Mouse (Mus musculus) lung, postnatal 0 days (tissue): ENCODE data around the gene Tmem251. TPM values are rescaled to one million over a fixed set of nuclear protein-coding genes. Genes with fewer than 3 reads are reported as not detected.

Experiments used
- ATAC-seq: fragments of 200-750 bp; cut with Nextera tagmentation; 2 replicates; pipeline ENCODE4 v1.8.0; 2017; ENCODE audit warnings: moderate library complexity
- DNase-seq: peaks from one replicate; pipeline ENCODE4 v3.0.0-alpha.2; 2016; ENCODE audit warnings: low spot score
- H3K27ac ChIP-seq: fragments of 300-500 bp; sonication (generic); 2 replicates; pipeline ENCODE4 v1.5.1; 2014; ENCODE audit warnings: antibody characterized with exemption, mild to moderate bottlenecking, low read length, mixed read lengths
- H3K27me3 ChIP-seq: fragments of 300-500 bp; sonication (generic); replicated peaks from 2 replicates; pipeline ENCODE4 v1.6.1; 2014; ENCODE audit warnings: low read length, mixed read lengths; ENCODE audit not compliant: insufficient read depth
- H3K36me3 ChIP-seq: fragments of 300-500 bp; sonication (generic); 2 replicates; pipeline ENCODE4 v1.6.1; 2014; ENCODE audit warnings: low read length, mixed read lengths; ENCODE audit not compliant: insufficient read depth
- H3K4me1 ChIP-seq: fragments of 300-500 bp; sonication (generic); 2 replicates; pipeline ENCODE4 v1.6.1; 2014; ENCODE audit warnings: antibody characterized with exemption, low read depth, low read length, mixed read lengths; ENCODE audit not compliant: insufficient read depth
- H3K4me2 ChIP-seq: fragments of 300-500 bp; sonication (generic); replicated peaks from 2 replicates; pipeline ENCODE4 v1.6.1; 2014; ENCODE audit warnings: low read depth, mild to moderate bottlenecking, low read length, moderate library complexity, mixed read lengths
- H3K4me3 ChIP-seq: fragments of 300-500 bp; sonication (generic); 2 replicates; pipeline ENCODE4 v1.5.1; 2014; ENCODE audit warnings: low read depth, low read length
- H3K9ac ChIP-seq: fragments of 300-500 bp; sonication (generic); replicated peaks from 2 replicates; pipeline ENCODE4 v1.6.1; 2014; ENCODE audit warnings: low read depth, mild to moderate bottlenecking
- H3K9me3 ChIP-seq: fragments of 300-500 bp; sonication (generic); 2 replicates; pipeline ENCODE4 v1.6.1; 2016; ENCODE audit warnings: low read length, mixed read lengths
- CTCF ChIP-seq: IDR thresholded peaks from 2 replicates; pipeline ENCODE4 v1.5.1; 2016; ENCODE audit warnings: antibody characterized with exemption, mild to moderate bottlenecking
- EP300 ChIP-seq: IDR thresholded peaks from 2 replicates; pipeline ENCODE4 v1.6.1; 2016; ENCODE audit warnings: antibody characterized with exemption, mild to moderate bottlenecking, control low read depth
- WGBS: fragments of 180-500 bp; shearing (Covaris S2); extraction: QIAGEN DNeasy Blood & Tissue Kit; methylation state at CpG from one replicate; pipeline ENCODE4 v1.1.7; 2014; 5-methylcytosine and 5-hydroxymethylcytosine counted together
- polyA plus RNA-seq: library from polyadenylated mRNA; unstranded; fragments of >200 nt; fragmentation: Nextera tagmentation; extraction: Ambion mirVana; gene quantifications from 2 replicates; pipeline ENCODE4 v1.2.1, GENCODE M21; 2015

Gene Tmem251
- polyA plus RNA-seq, 1 experiment from 2014 or later, result 12.5 TPM

DNA sequence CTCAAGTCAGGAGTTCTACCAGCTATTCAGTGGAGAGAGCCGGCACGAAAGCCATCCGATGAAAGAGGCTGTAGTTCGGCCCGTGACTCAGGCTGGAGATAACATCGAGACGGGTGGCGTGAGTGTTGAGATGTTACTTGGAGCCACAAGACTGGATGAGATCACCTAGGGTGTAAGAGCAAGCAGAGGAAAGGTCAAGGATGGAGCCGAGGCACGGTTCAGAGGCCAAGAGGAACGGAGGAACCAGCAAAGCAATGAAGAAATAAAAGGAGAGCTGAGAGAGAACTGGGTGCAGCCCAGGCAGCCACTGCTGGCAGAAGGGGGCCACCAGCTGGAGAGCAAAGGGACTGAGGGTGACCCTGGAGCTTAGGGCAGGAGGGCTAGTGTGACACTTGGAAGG lies 35.3 kb upstream of the Tmem251 start:
- WGBS, result 62% methylated on average over 11 of the region's 11 CpGs
- Histone ChIP-seq H3K9me3 (no peaks in the 10 kb centered on the region), H3K27me3 (no peaks in the 10 kb centered on the region), H3K4me2 (no peak overlapping the region), H3K27ac (no peak overlapping the region), H3K36me3 (no peaks in the 10 kb centered on the region), H3K4me1 (peaks cover 15% of the 10 kb centered on the region; the same call in 1 of the 2 replicates), H3K9ac (no peak overlapping the region), H3K4me3 (no peak overlapping the region)
- TF ChIP-seq EP300, result no peak
- peak; percentile 56 for TF ChIP-seq CTCF
- DNase-seq (no peak), ATAC-seq (no peak)

- no peak overlapping the region for H3K9ac ChIP-seq
- H3K36me3 ChIP-seq, result no peaks in the 10 kb centered on the region
- no peak for TF ChIP-seq EP300
- TF ChIP-seq CTCF, result no peak
- H3K4me3 ChIP-seq, result no peak overlapping the region
- H3K4me1 ChIP-seq, result peaks cover 7% of the 10 kb centered on the region; the same call in 1 of the 2 replicates
- DNase-seq, result no peak
- 79% methylated on average over 5 of the region's 5 CpGs for WGBS
- no peaks in the 10 kb centered on the region for H3K9me3 ChIP-seq
- H3K27ac ChIP-seq, result no peak overlapping the region
- no peak overlapping the region for H3K4me2 ChIP-seq
- no peak for ATAC-seq
- no peaks in the 10 kb centered on the region for H3K27me3 ChIP-seq
Measured at GRCm38 (mm10) chr12:102709896-102710295, 33.7 kb upstream of the Tmem251 start.

DNA sequence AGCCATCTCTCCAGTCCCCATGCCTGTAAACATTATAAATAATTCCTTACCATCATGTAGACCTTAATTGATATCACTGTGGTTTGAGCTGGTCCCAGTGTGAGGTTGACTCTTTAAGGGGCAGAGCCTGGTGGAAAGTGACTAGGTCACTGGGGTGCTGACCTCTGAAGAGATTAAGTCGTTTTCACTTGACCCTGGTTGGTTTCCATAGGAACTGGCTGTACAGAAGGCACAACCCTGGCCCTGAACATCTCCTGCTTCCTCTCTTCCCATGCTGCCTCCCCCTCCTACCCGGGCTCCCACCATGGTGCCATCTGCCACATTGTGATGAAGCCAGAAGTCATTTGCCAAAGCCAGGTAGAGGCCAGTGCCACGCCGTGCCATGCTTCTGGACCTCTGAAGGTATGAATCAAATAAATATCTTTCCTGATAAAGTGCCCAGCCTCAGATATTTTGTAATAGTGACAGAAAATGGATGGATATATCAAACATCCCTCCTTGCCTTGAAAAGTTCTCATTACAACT lies 32.6 kb upstream of the Tmem251 start:
- H3K9me3 ChIP-seq, result no peaks in the 10 kb centered on the region
- no peaks in the 10 kb centered on the region for H3K36me3 ChIP-seq
- H3K4me2 ChIP-seq, result no peak overlapping the region
- no peaks in the 10 kb centered on the region for H3K27me3 ChIP-seq
- H3K4me1 ChIP-seq, result peaks cover 1% of the 10 kb centered on the region; the same call in 1 of the 2 replicates
- no peak for TF ChIP-seq CTCF
- TF ChIP-seq EP300, result no peak
- no peak overlapping the region for H3K4me3 ChIP-seq
- WGBS, result 74% methylated on average over 4 of the region's 4 CpGs
- no peak for DNase-seq
- no peak for ATAC-seq
- no peak overlapping the region for H3K27ac ChIP-seq
- no peak overlapping the region for H3K9ac ChIP-seq

DNA sequence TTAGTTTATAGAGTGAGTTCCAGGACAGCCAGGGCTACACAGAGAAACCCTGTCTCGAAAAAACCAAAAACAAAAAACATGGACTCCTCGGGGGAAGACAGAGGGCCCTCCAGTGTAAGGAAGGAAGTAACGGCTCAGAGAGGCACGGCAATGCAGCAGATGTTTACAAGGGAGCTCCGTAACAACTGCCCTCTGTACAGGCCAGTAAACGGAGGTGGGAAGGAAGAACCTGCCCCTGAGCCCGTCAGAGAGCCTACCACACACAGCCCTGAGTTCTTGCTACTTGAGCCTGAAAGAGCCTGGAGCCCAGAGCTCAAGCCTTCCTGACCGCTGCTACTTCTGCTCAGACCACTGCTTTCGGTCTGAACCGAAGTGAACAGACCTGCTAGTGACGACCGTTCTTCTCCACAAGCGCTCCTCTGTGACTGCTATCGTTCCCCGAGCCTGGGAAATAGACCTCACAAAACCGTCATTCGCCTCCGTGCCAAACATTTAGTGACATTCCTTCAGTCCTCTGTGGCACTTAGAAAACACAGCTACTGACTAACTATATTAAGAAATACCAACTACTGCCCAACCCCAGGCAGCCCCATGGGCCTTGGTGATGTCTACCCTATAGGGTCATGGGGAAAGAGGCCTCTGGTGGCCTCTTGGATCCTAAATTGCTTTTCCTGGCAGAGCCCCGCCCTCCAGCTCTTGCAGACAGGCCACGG lies 30.3 kb upstream of the Tmem251 start:
- Histone ChIP-seq H3K4me3 (no peak overlapping the region), H3K27ac (no peak overlapping the region), H3K27me3 (no peaks in the 10 kb centered on the region), H3K9ac (no peak overlapping the region), H3K9me3 (no peaks in the 10 kb centered on the region), H3K4me1 (no peaks in the 10 kb centered on the region), H3K4me2 (no peak overlapping the region), H3K36me3 (no peaks in the 10 kb centered on the region)
- WGBS, result 50% methylated on average over 20 of the region's 20 CpGs
- TF ChIP-seq CTCF (no peak), EP300 (no peak)
- ATAC-seq, result no peak
- DNase-seq, result no peak

GRCm38 (mm10) chr12:102714116-102714515 lies 29.4 kb upstream of the Tmem251 start:
- Histone ChIP-seq H3K27me3 (no peaks in the 10 kb centered on the region), H3K4me3 (no peak overlapping the region), H3K9ac (no peak overlapping the region), H3K4me2 (no peak overlapping the region), H3K36me3 (no peaks in the 10 kb centered on the region), H3K9me3 (no peaks in the 10 kb centered on the region), H3K27ac (no peak overlapping the region), H3K4me1 (no peaks in the 10 kb centered on the region)
- ATAC-seq, result no peak
- TF ChIP-seq EP300 (no peak), CTCF (no peak)
- WGBS, result 63% methylated on average over 2 of the region's 2 CpGs
- no peak for DNase-seq

DNA sequence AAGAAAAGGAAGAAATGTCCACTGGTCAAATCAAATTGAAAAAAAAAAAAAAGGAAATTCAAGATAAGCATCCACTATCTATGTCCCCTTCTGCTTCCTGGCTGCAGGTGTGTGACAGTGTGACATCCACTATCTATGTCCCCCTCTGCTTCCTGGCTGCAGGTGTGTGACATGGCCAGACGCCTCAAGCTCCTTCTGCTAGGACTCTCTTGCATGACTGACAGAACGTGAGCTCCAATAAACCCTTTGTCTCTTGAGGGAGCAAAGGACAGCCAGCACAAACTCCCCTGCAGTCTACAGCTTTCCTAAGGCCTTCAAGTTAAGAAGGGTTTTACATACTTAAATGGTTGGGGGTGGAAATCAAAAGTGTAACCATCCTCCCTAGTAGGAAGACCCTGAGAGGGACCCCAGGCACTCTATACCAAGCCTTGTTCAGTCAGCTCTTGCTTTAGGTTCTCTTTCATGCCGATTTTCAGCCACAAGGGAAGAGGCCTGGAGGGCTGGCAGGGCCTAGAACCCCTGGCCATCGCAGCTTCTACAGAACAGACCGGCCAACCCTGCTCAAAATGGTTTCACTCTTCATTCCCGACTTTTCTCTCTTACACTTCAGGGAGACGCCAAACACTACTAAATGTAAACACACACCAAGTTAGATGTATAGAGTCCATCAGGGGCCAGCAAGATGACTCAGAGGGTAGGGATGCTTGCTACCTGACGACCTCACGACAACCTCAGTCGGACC lies 28.7 kb upstream of the Tmem251 start:
- H3K9ac ChIP-seq, result no peak overlapping the region
- no peaks in the 10 kb centered on the region for H3K27me3 ChIP-seq
- no peaks in the 10 kb centered on the region for H3K4me1 ChIP-seq
- H3K27ac ChIP-seq, result no peak overlapping the region
- H3K4me2 ChIP-seq, result no peak overlapping the region
- no peaks in the 10 kb centered on the region for H3K9me3 ChIP-seq
- no peak for ATAC-seq
- TF ChIP-seq EP300 (no peak), CTCF (no peak)
- WGBS, result 68% methylated on average over 10 of the region's 10 CpGs
- no peak for DNase-seq
- no peaks in the 10 kb centered on the region for H3K36me3 ChIP-seq
- H3K4me3 ChIP-seq, result no peak overlapping the region
